Mouse (Mus musculus): ENCODE measurements around the gene Socs7.

Socs7 gene

GRCm38 (mm10) chr11:97418834-97419539, 56.6 kb downstream of the Socs7 start:
- in situ Hi-C loops (cut with MboI), result no loop called here

- in situ Hi-C loops (cut with MboI), result no loop called here
Observed at GRCm38 (mm10) chr11:97419540-97419900, 57.2 kb downstream of the Socs7 start.

- in situ Hi-C loops (cut with MboI), result no loop called here
Observed at GRCm38 (mm10) chr11:97422507-97422906, 60.2 kb downstream of the Socs7 start.

- in situ Hi-C loops (cut with MboI), result no loop called here
Observed at GRCm38 (mm10) chr11:97424092-97424692, 61.8 kb downstream of the Socs7 start.

- in situ Hi-C loops (cut with MboI), result loop anchor here (5.0 kb wide), 1 partner anchor 47 kb away; no protein-coding TSS in a partner anchor
Observed at GRCm38 (mm10) chr11:97424802-97425201, 62.5 kb downstream of the Socs7 start.

GRCm38 (mm10) chr11:97427794-97428725, 65.7 kb downstream of the Socs7 start:
- in situ Hi-C loops (cut with MboI), result loop anchor here (5.0 kb wide), 1 partner anchor 44 kb away; no protein-coding TSS in a partner anchor

- in situ Hi-C loops (cut with MboI), result loop anchor here (5.0 kb wide), 1 partner anchor 44 kb away; no protein-coding TSS in a partner anchor
Observed at GRCm38 (mm10) chr11:97428726-97429077, 66.4 kb downstream of the Socs7 start.

- in situ Hi-C loops (cut with MboI), result loop anchor here (5.0 kb wide), 1 partner anchor 43 kb away; no protein-coding TSS in a partner anchor
Observed at GRCm38 (mm10) chr11:97429615-97430014, 67.3 kb downstream of the Socs7 start.

GRCm38 (mm10) chr11:97432015-97432414, 69.7 kb downstream of the Socs7 start:
- in situ Hi-C loops (cut with MboI), result no loop called here

- in situ Hi-C loops (cut with MboI), result no loop called here
Observed at GRCm38 (mm10) chr11:97432983-97433539, 70.7 kb downstream of the Socs7 start.

- in situ Hi-C loops (cut with MboI), result no loop called here
Observed at GRCm38 (mm10) chr11:97434121-97434520, 71.8 kb downstream of the Socs7 start.

- in situ Hi-C loops (cut with MboI), result no loop called here
Observed at GRCm38 (mm10) chr11:97434704-97435454, 72.5 kb downstream of the Socs7 start.

GRCm38 (mm10) chr11:97435808-97436491, 73.6 kb downstream of the Socs7 start:
- in situ Hi-C loops (cut with MboI), result no loop called here

GRCm38 (mm10) chr11:97437745-97438144, 75.4 kb downstream of the Socs7 start:
- in situ Hi-C loops (cut with MboI), result no loop called here

GRCm38 (mm10) chr11:97438868-97439267, 76.5 kb downstream of the Socs7 start:
- in situ Hi-C loops (cut with MboI), result no loop called here

- in situ Hi-C loops (cut with MboI), result no loop called here
Observed at GRCm38 (mm10) chr11:97439935-97440334, 77.6 kb downstream of the Socs7 start.

GRCm38 (mm10) chr11:97440441-97440881, 78.1 kb downstream of the Socs7 start:
- in situ Hi-C loops (cut with MboI), result no loop called here

GRCm38 (mm10) chr11:97441036-97441657, 78.8 kb downstream of the Socs7 start:
- in situ Hi-C loops (cut with MboI), result no loop called here

- in situ Hi-C loops (cut with MboI), result no loop called here
Observed at GRCm38 (mm10) chr11:97441658-97442125, 79.3 kb downstream of the Socs7 start.
